ENCODE assay signal across 16 mouse cellular contexts in the genomic region with DNA sequence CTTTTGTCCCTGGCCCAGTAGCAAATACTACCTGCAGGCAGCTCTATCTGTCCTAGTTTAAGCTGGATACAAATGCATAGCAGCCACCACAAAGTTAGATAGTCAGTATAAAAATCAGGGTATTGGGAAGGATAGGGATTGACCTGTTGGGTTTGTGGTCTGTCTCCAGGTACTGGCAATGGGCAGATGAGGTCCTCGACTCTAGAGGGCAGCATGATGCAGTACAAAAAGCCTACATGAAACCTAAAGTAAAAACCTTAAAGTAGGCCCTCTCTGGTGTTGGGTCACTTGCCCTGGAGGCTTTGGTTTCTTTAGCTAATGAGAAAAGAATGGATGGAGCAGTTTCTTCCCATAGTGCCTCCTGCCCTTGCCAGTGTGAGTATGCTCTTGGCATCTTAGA. TPM values are rescaled to one million over a fixed set of nuclear protein-coding genes. Genes with fewer than 3 reads are reported as not detected.
A peak's percentile ranks its signal among the peaks of the same experiment; 100 is the strongest.
DNase-seq lines count a peak whose midpoint lies in the region; ATAC-seq and TF ChIP-seq lines count a peak whose summit lies in the region.
"Had no signal": no experiment of that assay in that cellular context is flagged by ENCODE, and none has a peak within 500 bp of the region (broad histone marks: within the 10 kb centered on the region; RNA-seq: fewer than 3 reads in every experiment).

No protein-coding gene starts in this region.

- H3K36me3 ChIP-seq in kidney, postnatal 0 days (ENCODE audit: insufficient read depth, low read length), result no peaks in the 10 kb centered on the region
- H3K36me3 ChIP-seq in kidney, embryonic 14.5 days (ENCODE audit: control insufficient read depth, insufficient read depth, low read length), result no peaks in the 10 kb centered on the region
- H3K36me3 ChIP-seq: forebrain, embryonic 15.5 days; heart, embryonic 15.5 days had no signal

- H3K27me3 ChIP-seq in kidney, postnatal 0 days (ENCODE audit: insufficient read depth, low read length), result no peaks in the 10 kb centered on the region
- no peaks in the 10 kb centered on the region for H3K27me3 ChIP-seq in kidney, embryonic 14.5 days (ENCODE audit: control insufficient read depth, insufficient read depth, low read length)
- H3K27me3 ChIP-seq: forebrain, embryonic 15.5 days; heart, embryonic 15.5 days; hindbrain, embryonic 12.5 days; liver, embryonic 15.5 days had no signal

- peaks cover 6% of the 10 kb centered on the region for H3K4me1 ChIP-seq in kidney, postnatal 0 days (replicated peaks; ENCODE audit: insufficient read depth, low read length)
- peaks cover 21% of the 10 kb centered on the region for H3K4me1 ChIP-seq in kidney, embryonic 14.5 days (ENCODE audit: control insufficient read depth, insufficient read depth, low read length)

- no peak for ATAC-seq in kidney, postnatal 0 days (replicated peaks; ENCODE audit: low FRiP score, low read depth)
- ATAC-seq in kidney, embryonic 14.5 days (ENCODE audit: low FRiP score, low TSS enrichment), result no peak
- ATAC-seq in megakaryocyte-erythroid progenitor cell, adult 5-6 weeks (replicated peaks; ENCODE audit: low FRiP score, low TSS enrichment, poor library complexity, severe bottlenecking), result no peak
- ATAC-seq: forebrain, embryonic 15.5 days had no signal

- TF ChIP-seq CTCF in kidney, postnatal 0 days (IDR thresholded peaks at IDR 0.05; ENCODE audit: low read depth), result peak; percentile 47; the same call in 1 of the 2 replicates
- TF ChIP-seq CTCF in brain, embryonic 14.5 days (IDR thresholded peaks at IDR 0.05; ENCODE audit: borderline replicate concordance, extremely low read depth, insufficient read depth, insufficient read length), result peak; percentile 32; the same call in 1 of the 2 replicates

- no peak overlapping the region for H3K4me2 ChIP-seq in kidney, postnatal 0 days (ENCODE audit: low read length)
- H3K4me2 ChIP-seq in kidney, embryonic 14.5 days (replicated peaks; ENCODE audit: low read depth, low read length), result no peak overlapping the region
- H3K4me2 ChIP-seq: forebrain, embryonic 15.5 days; heart, embryonic 15.5 days; hindbrain, embryonic 12.5 days; liver, embryonic 15.5 days had no signal

- peak; percentile 17 for DNase-seq in cerebellum, adult 9-10 months
- no peak for DNase-seq in cerebellum, postnatal 36 days
- DNase-seq in kidney, postnatal 0 days (ENCODE audit: low spot score), result no peak
- peak; percentile 15 for DNase-seq in 3T3-L1 (ENCODE audit: low read depth, low spot score)
- DNase-seq in brain, embryonic 14.5 days (ENCODE audit: low read depth), result no peak
- DNase-seq: B cell, adult 2 months; lung, postnatal 14 days; thymus, postnatal 36 days had no signal

- H3K27ac ChIP-seq in kidney, postnatal 0 days, result no peak overlapping the region
- no peak overlapping the region for H3K27ac ChIP-seq in kidney, embryonic 14.5 days (ENCODE audit: low read depth, low read length)
- H3K27ac ChIP-seq: forebrain, embryonic 15.5 days; heart, embryonic 15.5 days; hindbrain, embryonic 12.5 days; liver, embryonic 15.5 days had no signal

- no peak for TF ChIP-seq POLR2A in brain, embryonic 14.5 days (IDR thresholded peaks at IDR 0.05; ENCODE audit: borderline replicate concordance, extremely low read depth, insufficient read depth, insufficient read length, poor library complexity, severe bottlenecking)

- H3K4me3 ChIP-seq in kidney, postnatal 0 days (replicated peaks; ENCODE audit: low read depth, low read length), result no peak overlapping the region
- H3K4me3 ChIP-seq in kidney, embryonic 14.5 days (ENCODE audit: low read length), result no peak overlapping the region
- H3K4me3 ChIP-seq: erythroblast, embryonic 14.5 days; forebrain, embryonic 15.5 days; heart, embryonic 15.5 days; hindbrain, embryonic 12.5 days; liver, embryonic 15.5 days; myocyte had no signal

- H3K9ac ChIP-seq in kidney, postnatal 0 days (ENCODE audit: low read depth, low read length), result no peak overlapping the region
- H3K9ac ChIP-seq in kidney, embryonic 14.5 days (ENCODE audit: low read depth, low read length), result no peak overlapping the region
- H3K9ac ChIP-seq: forebrain, embryonic 15.5 days; heart, embryonic 15.5 days; hindbrain, embryonic 12.5 days; liver, embryonic 15.5 days had no signal

- no peaks in the 10 kb centered on the region for H3K9me3 ChIP-seq in kidney, postnatal 0 days (replicated peaks; ENCODE audit: low read length)
- H3K9me3 ChIP-seq in kidney, embryonic 14.5 days (ENCODE audit: control insufficient read depth, low read length), result no peaks in the 10 kb centered on the region
- H3K9me3 ChIP-seq: forebrain, embryonic 15.5 days; heart, embryonic 15.5 days; hindbrain, embryonic 12.5 days; liver, embryonic 15.5 days had no signal

- 31% methylated on average over 1 of the region's 1 CpGs for WGBS in kidney, postnatal 0 days
- WGBS in kidney, embryonic 14.5 days, result 28% methylated on average over 1 of the region's 1 CpGs

RNA-seq across cellular contexts. Expression of a gene that starts 53.6 kb away (rescaled TPM):
- 46.6 and 49.3 TPM in 2 replicates for polyA plus RNA-seq in kidney, postnatal 0 days (2015; fragmentation: Nextera tagmentation; extraction: Ambion mirVana)
- 66.1 and 67.3 TPM in 2 replicates for polyA plus RNA-seq in kidney, embryonic 14.5 days (2014; fragmentation: Nextera tagmentation; extraction: Ambion mirVana)
- polyA plus RNA-seq in brain, embryonic 14.5 days (2012; rRNA removed), result 60.3 and 62.8 TPM in 2 replicates
- 28.2 and 41.6 TPM in 2 replicates for total RNA-seq in megakaryocyte-erythroid progenitor cell, adult 5-6 weeks (2014; fragmentation: Nextera tagmentation)
- total RNA-seq in megakaryocyte-erythroid progenitor cell, adult 5-6 weeks (2017), result 28.0 and 34.6 TPM in 2 replicates

Comparison
In these comparisons a context has a peak if more than half of its experiments do, and no peak if none do; other contexts are left out.
1. DNase-seq: peak in cerebellum, adult 9-10 months (single experiment) and 3T3-L1 (single experiment); none in cerebellum, postnatal 36 days (0 of 2), kidney, postnatal 0 days (single experiment) and brain, embryonic 14.5 days (single experiment).